Mouse (Mus musculus) retina, postnatal 7 days (tissue): Measurements from ENCODE around the gene Tnfrsf25.

Experiments used
- DNase-seq: peaks from one replicate; pipeline ENCODE4 v3.0.0-alpha.2; 2012; ENCODE audit warnings: low read depth, low spot score

Tnfrsf25 gene

GRCm38 (mm10) chr4:152120311-152121182 is 4.8 kb downstream of the Tnfrsf25 start:
- DNase-seq = no peak

- no peak for DNase-seq
Observed at GRCm38 (mm10) chr4:152121183-152121505, 5.4 kb downstream of the Tnfrsf25 start.

GRCm38 (mm10) chr4:152124361-152124961 is 8.7 kb downstream of the Tnfrsf25 start:
- no peak for DNase-seq

GRCm38 (mm10) chr4:152125161-152126025 is 9.7 kb downstream of the Tnfrsf25 start:
- DNase-seq = no peak

GRCm38 (mm10) chr4:152126026-152126920 is 10.5 kb downstream of the Tnfrsf25 start:
- no peak for DNase-seq

- no peak for DNase-seq
Observed at GRCm38 (mm10) chr4:152127884-152128283, 12.2 kb downstream of the Tnfrsf25 start.

- no peak for DNase-seq
Observed at GRCm38 (mm10) chr4:152128784-152129183, 13.1 kb downstream of the Tnfrsf25 start.

GRCm38 (mm10) chr4:152129395-152129930 is 13.7 kb downstream of the Tnfrsf25 start:
- no peak for DNase-seq

- DNase-seq = no peak
Observed at GRCm38 (mm10) chr4:152130771-152131653, 15.3 kb downstream of the Tnfrsf25 start.

GRCm38 (mm10) chr4:152131809-152132771 is 16.4 kb downstream of the Tnfrsf25 start:
- DNase-seq = no peak

GRCm38 (mm10) chr4:152132772-152133169 is 17.0 kb downstream of the Tnfrsf25 start:
- DNase-seq = no peak

GRCm38 (mm10) chr4:152133213-152133612 is 17.5 kb downstream of the Tnfrsf25 start:
- no peak for DNase-seq

GRCm38 (mm10) chr4:152134507-152134906 is 18.8 kb downstream of the Tnfrsf25 start:
- DNase-seq = no peak

- DNase-seq = no peak
Observed at GRCm38 (mm10) chr4:152135363-152135762, 19.6 kb downstream of the Tnfrsf25 start.

GRCm38 (mm10) chr4:152136112-152136875 is 20.6 kb downstream of the Tnfrsf25 start:
- DNase-seq = no peak

GRCm38 (mm10) chr4:152136876-152137250 is 21.1 kb downstream of the Tnfrsf25 start:
- DNase-seq = no peak

GRCm38 (mm10) chr4:152138497-152139260 is 22.9 kb downstream of the Tnfrsf25 start:
- peak; percentile 82 for DNase-seq
